Mouse (Mus musculus) megakaryocyte-erythroid progenitor cell, adult 5-6 weeks (primary cell): ENCODE measurements around the gene Camk1g. TPM values are rescaled to one million over a fixed set of nuclear protein-coding genes. Genes with fewer than 3 reads are reported as not detected.

Experiments
- ATAC-seq: replicated peaks from 2 replicates; pipeline ENCODE4 v1.8.0; 2016; ENCODE audit warnings: mild to moderate bottlenecking, inconsistent platforms; ENCODE audit not compliant: severe bottlenecking, poor library complexity, low FRiP score, low TSS enrichment
- total RNA-seq, 2 experiments: library from RNA; stranded (forward) in 1 of 2; stranded (reverse) in 1 of 2; fragments of 200-1000, 215-1000 nt in 1 of 2; fragments of >200 nt in 1 of 2; fragmentation: Nextera tagmentation in 1 of 2; gene quantifications; 2 replicates each; pipeline ENCODE4 v1.2.3; 2014 to 2017

The Camk1g gene
- total RNA-seq, 2 experiments from 2014 or later, result not detected

DNA sequence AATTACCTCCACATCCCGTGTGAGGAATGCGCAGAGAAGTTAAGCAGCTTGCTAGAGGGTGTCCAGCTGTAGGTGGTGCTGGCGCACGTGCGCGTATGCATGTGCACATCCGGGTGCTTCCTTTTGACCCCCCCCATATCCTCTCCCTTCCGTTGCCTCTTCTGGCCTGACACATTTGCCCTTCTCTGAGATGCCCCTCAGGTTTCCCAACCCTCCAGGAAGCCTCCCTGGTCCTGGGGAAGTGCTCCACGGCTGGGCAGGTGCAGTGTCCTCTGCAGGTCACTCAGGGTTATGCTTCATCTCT, 33.1 kb downstream of the Camk1g start:
- no peak for ATAC-seq

DNA sequence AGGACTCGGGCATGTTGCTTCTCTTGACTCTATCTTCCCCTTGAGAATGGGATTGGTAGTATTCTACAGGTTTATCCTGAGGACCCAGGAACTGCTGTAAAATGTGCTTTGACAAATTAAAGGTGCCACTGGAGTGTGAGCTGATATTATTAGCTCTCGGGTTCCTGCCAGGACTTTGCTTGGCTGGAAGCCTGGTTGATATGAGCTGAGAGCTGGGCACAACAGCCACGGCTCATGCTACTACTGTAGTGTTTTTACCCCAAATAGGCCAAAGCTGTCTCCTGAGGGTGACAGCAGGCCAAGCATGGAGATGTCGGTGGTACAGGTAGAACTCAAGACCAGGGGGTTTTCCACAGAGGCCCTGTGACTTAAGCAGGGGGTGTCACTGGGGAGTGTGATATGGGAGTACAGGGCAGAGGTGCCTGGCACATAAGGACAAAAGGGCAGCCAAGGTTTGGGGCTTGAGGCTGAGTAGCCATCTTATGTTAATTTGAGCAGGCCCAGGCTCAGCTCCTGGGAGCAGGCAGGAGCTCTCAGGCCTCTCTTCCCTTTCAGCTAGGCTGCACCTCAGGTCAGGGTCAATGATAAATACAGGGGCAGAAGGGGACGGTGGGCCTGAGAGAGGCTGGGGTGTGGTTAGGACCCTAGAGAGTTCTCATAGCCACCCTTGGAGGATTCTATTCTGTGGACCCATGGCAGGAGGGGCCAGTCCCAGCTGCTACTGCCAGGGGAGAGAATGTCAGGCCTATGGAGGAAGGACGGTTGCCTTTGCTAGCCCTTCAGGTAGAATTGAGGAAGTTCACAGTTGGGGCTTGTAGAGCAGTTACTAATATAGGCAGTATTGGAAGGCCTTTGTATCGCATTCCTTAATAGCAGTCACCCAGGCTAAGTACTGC, 33.7 kb downstream of the Camk1g start:
- ATAC-seq, result no peak

DNA sequence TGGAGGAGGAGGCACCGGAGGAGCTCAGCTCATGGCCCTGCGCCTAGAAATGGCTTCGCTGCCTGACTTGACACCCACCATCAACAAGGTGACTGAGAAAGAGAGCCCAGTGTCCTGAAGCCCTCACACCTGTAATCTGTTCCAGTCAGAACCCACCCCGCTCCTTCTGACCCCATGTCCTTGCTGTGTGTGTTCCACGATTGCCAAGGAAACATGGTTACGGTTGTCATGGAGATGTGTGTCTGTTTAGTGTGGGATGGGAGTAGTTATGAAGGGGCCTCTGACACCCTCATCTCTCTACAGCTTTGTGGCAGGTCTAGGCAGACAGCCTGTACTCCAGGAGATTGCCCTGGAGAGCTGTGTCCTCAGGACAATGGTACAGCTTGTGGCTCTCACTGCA, 35.6 kb downstream of the Camk1g start:
- no peak for ATAC-seq

DNA sequence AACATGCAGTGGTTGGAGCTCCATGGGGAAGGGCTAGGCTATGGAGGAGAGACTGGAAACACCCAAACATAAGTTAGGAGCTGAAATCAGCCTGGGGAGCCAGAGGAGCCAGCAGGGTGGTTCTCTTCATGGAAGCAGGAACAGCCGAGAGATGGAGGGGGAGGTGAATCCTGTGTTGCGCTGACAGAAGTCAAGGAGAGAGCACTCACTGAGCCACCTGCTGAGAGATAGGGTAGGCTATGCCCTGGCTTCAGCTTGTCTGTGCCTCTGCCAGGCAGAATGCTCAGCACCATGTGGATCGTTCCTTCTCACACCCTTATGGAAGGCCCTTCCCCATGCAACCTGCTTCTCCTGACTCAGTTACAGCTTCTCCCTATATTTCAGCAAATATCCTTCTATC, 36.3 kb downstream of the Camk1g start:
- ATAC-seq, result no peak

DNA sequence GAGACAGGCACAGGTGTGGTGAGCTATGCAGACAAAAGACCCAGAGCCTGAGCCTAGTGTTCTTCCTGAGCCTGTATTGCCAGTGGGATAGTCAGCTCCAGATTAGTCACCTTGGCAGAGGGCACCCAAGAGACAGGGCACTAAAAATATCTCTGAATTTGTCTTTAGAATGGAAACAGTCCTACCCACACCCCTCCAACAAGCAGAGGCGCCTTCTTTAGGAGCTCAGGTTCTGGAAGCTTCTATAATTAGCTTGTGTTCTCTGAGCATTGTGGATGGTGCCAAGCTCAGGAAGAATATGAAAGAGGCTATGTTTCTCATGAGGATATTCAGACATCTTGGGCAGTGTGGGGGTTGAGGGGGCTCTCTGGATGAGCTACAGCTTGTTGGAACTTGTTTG, 37.4 kb downstream of the Camk1g start:
- ATAC-seq, result no peak

DNA sequence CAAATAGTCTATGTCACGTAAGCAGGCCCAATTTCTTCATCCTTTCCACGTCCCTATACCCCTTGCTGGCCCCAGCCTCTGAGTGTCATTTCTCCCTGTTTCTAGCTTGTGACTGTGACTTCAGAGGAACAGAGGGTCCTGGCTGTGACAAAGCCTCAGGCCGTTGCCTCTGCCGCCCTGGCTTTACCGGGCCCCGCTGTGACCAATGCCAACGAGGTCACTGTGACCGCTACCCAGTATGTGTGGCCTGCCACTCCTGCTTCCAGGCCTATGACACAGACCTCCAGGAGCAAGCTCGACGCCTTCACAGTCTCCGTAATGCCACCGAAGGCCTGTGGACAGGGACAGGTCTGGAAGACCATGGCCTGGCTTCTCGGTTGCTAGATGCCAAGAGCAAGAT, 38.1 kb downstream of the Camk1g start:
- no peak for ATAC-seq

DNA sequence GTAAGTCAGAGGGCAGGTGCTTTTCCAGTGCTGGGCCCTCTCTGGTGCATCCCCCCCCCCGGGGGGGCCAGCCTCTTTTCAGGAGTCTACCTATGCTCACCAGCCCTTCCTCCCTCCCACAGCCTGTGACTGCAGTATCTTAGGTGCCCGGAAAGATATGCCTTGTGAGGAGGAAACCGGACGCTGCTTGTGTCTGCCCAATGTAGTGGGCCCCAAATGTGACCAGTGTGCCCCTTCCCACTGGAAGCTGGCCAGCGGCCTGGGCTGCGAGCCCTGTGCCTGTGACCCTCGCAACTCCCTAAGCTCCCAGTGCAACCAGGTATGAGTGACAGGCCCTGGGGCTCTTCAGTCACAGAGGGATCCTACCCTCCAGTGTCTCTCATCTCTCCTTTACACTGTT, 39.5 kb downstream of the Camk1g start:
- no peak for ATAC-seq

DNA sequence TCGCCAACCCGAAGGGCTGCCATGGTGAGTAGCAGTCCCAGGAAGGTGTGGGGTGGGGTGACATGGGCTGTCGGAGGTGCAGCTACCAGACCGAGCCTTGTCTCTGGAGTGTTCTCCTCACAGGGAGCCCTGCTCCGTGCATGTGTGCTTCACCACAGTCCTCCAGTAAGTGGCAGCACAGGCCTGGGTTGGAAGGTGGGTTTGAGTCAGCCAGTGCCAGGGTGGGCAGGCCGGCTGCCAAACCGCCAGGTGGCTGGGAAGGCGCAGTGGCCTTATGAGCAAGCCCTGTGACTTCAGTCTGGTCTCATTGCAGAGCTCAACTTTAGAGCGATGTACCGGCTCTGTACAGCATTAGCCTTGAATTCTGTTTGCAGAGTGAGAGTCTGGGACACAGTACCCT, 39.9 kb downstream of the Camk1g start:
- peak; percentile 73 for ATAC-seq

DNA sequence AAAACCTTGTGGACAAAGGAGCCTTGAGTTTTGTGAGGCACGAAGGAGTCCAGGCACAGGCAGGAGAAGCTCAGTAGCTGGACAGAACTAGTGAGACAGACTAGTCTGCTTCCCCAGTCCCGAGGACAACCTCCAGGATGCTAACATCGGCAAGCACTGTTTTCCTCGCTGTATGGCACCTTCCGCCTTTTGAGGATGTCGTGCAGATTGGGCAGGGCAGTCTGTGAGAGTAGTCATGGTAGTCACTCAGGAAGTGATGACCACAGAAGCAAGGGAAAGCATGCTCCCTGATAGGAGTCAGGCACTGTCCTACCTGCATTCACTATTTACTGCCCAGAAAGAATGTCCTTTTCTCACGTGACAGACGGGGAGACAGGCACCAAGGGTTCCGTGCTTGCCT, 40.5 kb downstream of the Camk1g start:
- ATAC-seq, result no peak

DNA sequence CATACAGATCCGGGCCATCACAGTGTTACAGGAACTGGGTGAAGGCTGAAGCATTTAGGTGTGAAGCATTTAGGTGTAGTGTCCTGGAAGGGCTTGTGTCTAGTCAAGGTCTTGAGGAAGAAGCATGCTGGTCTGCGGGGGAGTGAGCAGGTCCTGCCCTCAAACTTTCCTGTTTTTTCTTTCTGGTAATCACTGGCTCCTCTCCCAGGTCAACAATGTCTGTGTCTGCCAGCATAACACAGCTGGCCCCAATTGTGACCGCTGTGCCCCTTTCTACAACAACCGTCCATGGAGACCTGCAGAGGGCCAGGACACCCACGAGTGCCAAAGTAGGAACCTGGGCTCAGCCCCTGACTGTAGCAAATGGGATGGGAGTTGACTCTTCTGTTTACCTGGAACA, 42.4 kb downstream of the Camk1g start:
- no peak for ATAC-seq

DNA sequence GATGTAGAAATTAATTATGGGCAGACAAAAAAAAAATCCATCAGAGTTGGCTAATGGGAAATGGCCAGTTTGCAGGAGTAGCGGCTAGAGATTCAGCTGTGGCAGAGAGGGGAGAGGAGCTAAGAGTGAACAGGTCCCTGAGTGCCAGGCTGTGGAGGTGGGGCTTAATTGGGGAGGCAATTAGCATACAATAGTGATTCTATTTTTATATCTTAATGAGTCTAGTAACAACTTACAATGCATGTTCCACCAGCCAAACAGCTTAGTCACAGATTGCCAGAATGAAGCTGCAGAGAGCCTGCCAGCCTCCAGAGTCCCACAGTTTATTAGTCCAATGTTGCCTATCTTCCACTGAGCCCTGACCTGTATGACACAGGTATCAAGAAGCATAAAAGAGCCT, 42.9 kb downstream of the Camk1g start:
- no peak for ATAC-seq

DNA sequence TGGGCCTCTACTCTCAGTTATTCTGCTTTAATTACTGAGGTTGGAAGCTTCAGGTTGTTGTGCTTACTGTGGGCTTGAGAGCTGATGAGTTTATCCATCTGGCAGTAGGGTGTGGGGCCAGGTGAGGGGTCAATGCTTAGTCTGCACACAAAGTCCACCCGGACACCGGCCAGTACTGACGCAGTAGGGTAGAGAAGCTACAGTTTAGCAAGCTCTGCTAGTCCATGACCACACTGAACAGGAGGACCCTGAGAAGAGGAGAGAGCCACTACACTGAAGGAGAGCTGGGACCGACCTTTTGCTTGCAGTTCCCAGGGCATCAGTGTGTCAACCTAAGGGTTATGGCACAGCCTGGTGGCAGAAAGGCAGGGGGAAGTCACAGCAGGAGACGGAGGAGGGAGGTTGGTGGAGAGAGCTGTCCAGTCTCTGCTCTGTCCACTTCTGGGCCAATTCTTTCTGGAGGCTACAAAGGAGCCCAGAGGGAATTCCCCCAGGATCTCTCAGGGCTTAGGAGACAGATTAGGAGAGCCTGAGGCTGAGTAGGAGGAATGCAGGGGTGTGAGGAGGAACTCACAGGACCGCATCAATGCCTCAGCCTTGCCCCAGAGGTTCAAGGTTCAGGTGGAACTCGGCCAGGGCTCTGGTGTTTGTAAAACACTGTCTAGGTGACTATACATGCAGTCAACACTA, 43.5 kb downstream of the Camk1g start:
- no peak for ATAC-seq

DNA sequence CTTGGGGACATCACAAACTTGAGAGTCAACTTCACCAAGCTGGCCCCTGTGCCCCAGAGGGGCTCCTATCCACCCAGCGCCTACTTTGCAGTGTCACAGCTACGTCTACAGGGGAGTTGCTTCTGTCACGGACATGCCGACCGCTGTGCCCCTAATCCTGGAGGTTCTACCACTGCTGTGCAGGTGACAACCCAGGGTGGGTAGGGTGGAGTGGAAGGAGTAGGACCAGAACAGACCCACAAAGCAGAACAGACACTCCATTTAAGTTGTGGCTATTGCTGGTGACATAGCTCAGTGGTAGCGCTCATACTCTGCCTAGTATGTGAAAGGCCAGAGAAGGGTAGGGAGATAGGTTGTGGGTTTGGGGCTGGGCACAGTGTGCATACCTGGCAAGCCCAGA, 44.2 kb downstream of the Camk1g start:
- no peak for ATAC-seq

DNA sequence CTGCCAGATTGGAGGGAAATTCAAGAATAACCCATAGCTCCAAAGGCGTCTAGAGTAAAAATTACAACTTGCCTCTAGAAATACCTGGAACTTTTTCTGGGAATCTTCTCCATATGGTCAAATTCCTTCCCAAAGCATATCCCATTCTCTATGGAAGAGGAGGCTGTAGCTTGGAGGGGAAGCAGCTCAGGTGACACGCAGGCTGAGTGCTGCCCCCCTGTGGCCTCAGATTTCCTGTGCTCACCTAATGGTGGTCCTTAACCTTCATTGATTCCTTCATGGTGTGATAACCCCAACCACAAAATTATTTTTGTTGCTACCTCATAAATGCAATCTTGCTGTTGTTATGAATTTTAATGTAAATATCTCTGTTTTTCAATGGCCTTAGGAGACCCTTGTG, 45.9 kb downstream of the Camk1g start:
- ATAC-seq, result peak; percentile 62

DNA sequence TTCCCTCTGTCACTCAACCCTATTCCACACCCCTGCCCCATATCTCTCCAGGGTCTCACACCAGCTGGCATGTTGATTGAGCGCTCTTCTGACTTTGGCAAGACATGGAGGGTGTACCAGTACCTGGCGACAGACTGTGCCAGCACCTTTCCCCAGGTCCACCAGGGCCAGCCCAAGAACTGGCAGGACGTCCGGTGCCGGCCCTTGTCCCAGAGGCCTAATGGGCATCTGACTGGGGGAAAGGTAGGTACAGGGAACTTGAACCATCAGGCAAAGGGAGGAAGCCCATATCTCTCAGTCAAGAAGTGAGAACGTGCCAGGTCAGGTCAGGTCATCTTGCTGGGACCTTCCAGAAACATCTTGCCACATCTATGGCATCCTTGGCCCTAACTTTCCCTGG, 46.4 kb downstream of the Camk1g start:
- no peak for ATAC-seq

DNA sequence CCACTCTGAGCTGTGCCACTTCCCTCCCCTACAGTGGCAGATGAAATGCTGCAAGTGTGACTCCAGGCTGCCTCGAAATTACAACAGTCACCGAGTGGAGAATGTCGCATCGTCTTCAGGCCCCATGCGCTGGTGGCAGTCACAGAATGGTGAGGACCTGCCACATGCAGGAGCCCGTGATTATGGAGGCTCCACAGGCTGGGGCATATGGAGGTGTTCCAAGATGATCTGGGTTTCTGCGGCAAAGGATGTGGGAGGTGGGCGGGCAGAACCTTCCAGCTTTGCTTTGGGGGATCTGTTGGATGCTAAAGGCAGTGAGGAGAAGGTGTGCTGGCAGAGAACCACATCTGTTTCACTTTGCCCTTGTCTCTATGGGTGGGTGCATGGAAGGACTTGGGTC, 49.7 kb downstream of the Camk1g start:
- ATAC-seq, result no peak

DNA sequence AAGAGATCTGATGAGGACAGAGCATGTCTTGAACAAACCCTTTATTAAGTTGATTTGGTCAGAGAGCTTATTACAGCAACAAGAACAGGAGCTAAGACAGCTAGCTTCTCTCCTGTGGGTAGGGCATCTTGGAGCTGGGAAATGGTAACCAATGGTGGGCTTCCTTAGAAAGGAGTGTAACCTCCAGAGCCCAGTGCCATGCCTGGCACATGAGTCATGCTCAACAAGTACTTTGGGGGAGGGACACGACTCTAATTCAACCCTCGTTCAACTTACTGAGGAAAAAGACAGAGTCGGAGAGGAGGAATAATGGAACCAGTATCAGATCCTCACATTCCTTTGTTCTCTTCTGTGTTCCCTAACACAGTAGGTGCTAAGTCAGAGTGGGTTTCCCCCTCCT, 50.4 kb downstream of the Camk1g start:
- ATAC-seq, result no peak

DNA sequence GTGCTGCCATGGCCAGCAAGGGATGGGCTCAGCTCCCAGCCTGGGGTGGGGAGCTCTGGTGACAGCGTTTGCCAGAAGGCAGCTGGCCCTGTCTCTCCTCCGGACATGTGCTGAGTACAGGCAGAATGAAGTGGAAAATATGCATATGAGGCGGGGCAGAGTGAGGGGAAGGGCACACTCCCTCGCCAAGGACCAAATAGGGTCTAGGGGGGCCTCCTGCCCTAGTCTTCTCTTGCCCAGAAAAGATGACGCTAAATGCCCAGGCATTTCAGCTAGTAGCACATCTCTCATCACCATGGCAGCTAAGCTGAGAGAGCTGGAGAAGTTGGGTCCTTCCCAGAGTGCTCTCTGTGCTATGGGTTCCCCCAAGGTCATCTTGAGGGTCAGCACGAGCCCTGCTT, 52.9 kb downstream of the Camk1g start:
- ATAC-seq, result no peak

DNA sequence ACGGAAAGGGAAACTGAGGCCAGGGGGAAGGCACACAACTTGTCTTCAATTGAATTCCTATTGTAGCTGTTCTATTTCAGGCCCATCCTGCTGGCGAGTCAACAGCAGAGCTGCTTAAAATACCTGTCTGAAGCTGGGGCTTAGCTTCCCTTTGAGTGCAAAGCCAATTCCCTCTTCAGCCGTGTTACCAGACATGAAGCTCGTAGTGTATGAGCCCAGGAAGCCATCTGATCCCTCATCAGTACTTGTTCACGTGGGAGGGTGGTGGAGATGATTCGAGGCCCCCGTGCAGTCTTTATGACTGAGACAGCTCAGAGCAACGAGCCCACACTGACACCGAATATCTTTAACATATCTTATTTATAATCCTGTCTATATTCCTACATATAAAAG, 53.7 kb downstream of the Camk1g start:
- ATAC-seq, result no peak

DNA sequence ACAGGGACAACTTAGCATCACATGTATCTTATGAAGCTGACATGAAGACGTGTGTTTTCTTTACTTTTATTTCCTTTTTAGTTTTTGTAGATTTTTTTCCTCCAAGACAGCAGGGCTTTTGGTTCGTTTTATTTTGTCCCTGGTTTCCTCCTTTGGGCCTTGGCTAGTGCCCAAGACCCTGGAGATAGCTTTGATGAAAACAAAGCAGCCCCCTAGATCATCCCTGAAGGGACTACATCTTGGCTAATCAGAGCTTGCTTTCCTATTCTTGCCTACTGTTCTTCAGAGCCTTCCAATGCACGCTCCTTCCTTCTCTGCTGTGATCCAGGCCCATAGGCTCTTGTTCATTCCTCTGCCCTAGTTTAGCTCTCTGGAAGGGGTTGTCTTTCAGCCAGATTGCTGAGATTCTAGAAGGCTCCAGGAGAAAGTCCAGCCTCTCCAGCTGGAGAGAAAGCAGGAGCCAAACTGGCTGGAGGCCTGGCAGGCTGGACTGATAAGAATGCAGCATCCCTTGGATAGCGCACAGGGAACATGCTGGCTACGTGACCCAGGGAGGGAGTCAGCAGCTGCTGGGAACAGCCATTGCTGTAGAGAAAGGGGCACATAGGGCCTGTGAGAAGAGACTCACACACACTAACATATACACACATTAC, 54.3 kb downstream of the Camk1g start:
- no peak for ATAC-seq

DNA sequence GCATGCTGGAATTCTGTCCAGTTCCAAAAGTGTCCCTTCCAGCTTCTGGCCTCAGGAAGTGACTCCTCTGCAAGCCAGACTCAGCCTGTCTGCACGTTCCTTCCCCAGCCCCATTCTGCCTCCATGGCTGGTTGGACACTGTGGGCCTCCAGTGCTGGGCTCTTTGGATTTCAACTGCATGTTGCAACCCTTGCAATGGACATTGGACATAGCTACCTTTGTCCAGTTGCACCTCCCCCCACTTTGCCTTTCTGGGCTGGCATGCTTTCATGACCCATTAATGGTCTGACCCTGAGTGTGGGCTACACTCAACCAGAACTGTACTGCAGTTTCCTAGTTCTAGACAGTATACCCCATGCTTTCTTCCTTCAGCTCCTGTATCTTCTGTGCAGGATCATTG, 58.5 kb downstream of the Camk1g start:
- ATAC-seq, result no peak
